Mouse (Mus musculus) intestine, postnatal 0 days (tissue): ENCODE data around the gene Colq. TPM values are rescaled to one million over a fixed set of nuclear protein-coding genes. Genes with fewer than 3 reads are reported as not detected.

Source experiments
- ATAC-seq: fragments of 200-750 bp; cut with Nextera tagmentation; 2 replicates; pipeline ENCODE4 v1.8.0; 2017; ENCODE audit warnings: mild to moderate bottlenecking, moderate TSS enrichment, moderate library complexity
- H3K27ac ChIP-seq: fragments of 300-500 bp; sonication (generic); 2 replicates; pipeline ENCODE4 v1.5.1; 2014; ENCODE audit warnings: mild to moderate bottlenecking, low read depth, low read length, moderate library complexity
- H3K27me3 ChIP-seq: fragments of 300-500 bp; sonication (generic); replicated peaks from 2 replicates; pipeline ENCODE4 v1.6.1; 2014; ENCODE audit warnings: low read length, mixed read lengths; ENCODE audit not compliant: control insufficient read depth, insufficient read depth
- H3K36me3 ChIP-seq: fragments of 300-500 bp; sonication (generic); 2 replicates; pipeline ENCODE4 v1.6.1; 2014; ENCODE audit warnings: mild to moderate bottlenecking, moderate library complexity; ENCODE audit not compliant: control insufficient read depth, insufficient read depth
- H3K4me1 ChIP-seq: fragments of 300-500 bp; sonication (generic); replicated peaks from 2 replicates; pipeline ENCODE4 v1.6.1; 2014; ENCODE audit warnings: antibody characterized with exemption, low read length, mixed read lengths; ENCODE audit not compliant: control insufficient read depth, insufficient read depth
- H3K4me2 ChIP-seq: fragments of 300-500 bp; sonication (generic); replicated peaks from 2 replicates; pipeline ENCODE4 v1.6.1; 2014; ENCODE audit warnings: low read depth, mild to moderate bottlenecking, moderate library complexity
- H3K4me3 ChIP-seq: fragments of 300-500 bp; sonication (generic); 2 replicates; pipeline ENCODE4 v1.5.1; 2014; ENCODE audit warnings: low read depth, low read length
- H3K9ac ChIP-seq: fragments of 300-500 bp; sonication (generic); 2 replicates; pipeline ENCODE4 v1.6.1; 2014; ENCODE audit warnings: mild to moderate bottlenecking, low read depth, low read length
- H3K9me3 ChIP-seq: fragments of 300-500 bp; sonication (generic); 2 replicates; pipeline ENCODE4 v1.6.1; 2016; ENCODE audit warnings: mixed run types; ENCODE audit not compliant: control insufficient read depth
- CTCF ChIP-seq: sonication (generic); IDR thresholded peaks from 2 replicates; pipeline ENCODE4 v1.5.1; 2016; ENCODE audit warnings: low read depth, mild to moderate bottlenecking, control low read depth, antibody characterized with exemption, moderate library complexity
- WGBS: fragments of 180-500 bp; shearing (Covaris S2); extraction: QIAGEN DNeasy Blood & Tissue Kit; methylation state at CpG from one replicate; pipeline ENCODE4 v1.1.7; 2014; 5-methylcytosine and 5-hydroxymethylcytosine counted together
- polyA plus RNA-seq: library from polyadenylated mRNA; unstranded; fragments of >200 nt; fragmentation: Nextera tagmentation; extraction: Ambion mirVana; gene quantifications from 2 replicates; pipeline ENCODE4 v1.2.1, GENCODE M21; 2015

Gene Colq
- polyA plus RNA-seq, 1 experiment from 2014 or later, result 0.66 TPM

- no peaks in the 10 kb centered on the region for H3K4me1 ChIP-seq
- no peaks in the 10 kb centered on the region for H3K36me3 ChIP-seq
- no peaks in the 10 kb centered on the region for H3K9me3 ChIP-seq
- H3K4me3 ChIP-seq, result no peak overlapping the region
- TF ChIP-seq CTCF, result no peak
- no peaks in the 10 kb centered on the region for H3K27me3 ChIP-seq
- no peak overlapping the region for H3K4me2 ChIP-seq
- 47% methylated on average over 9 of the region's 9 CpGs for WGBS
- no peak for ATAC-seq
- no peak overlapping the region for H3K9ac ChIP-seq
- H3K27ac ChIP-seq, result no peak overlapping the region
Observed at GRCm38 (mm10) chr14:31577966-31578735, 13.0 kb downstream of the Colq start.

GRCm38 (mm10) chr14:31576846-31577697 is 14.1 kb downstream of the Colq start:
- Histone ChIP-seq H3K27ac (no peak overlapping the region), H3K4me2 (no peak overlapping the region), H3K9ac (no peak overlapping the region), H3K36me3 (no peaks in the 10 kb centered on the region), H3K27me3 (no peaks in the 10 kb centered on the region), H3K4me1 (no peaks in the 10 kb centered on the region), H3K9me3 (no peaks in the 10 kb centered on the region), H3K4me3 (no peak overlapping the region)
- TF ChIP-seq CTCF, result no peak
- 45% methylated on average over 10 of the region's 10 CpGs for WGBS
- ATAC-seq, result no peak

- H3K27ac ChIP-seq, result no peak overlapping the region
Observed at GRCm38 (mm10) chr14:31575866-31576265, 15.3 kb downstream of the Colq start.

GRCm38 (mm10) chr14:31574903-31575665 is 16.1 kb downstream of the Colq start:
- no peaks in the 10 kb centered on the region for H3K9me3 ChIP-seq
- H3K9ac ChIP-seq, result no peak overlapping the region
- H3K36me3 ChIP-seq, result no peaks in the 10 kb centered on the region
- no peak for ATAC-seq
- no peaks in the 10 kb centered on the region for H3K27me3 ChIP-seq
- H3K4me3 ChIP-seq, result no peak overlapping the region
- no peak overlapping the region for H3K4me2 ChIP-seq
- H3K4me1 ChIP-seq, result no peaks in the 10 kb centered on the region
- no peak for TF ChIP-seq CTCF
- H3K27ac ChIP-seq, result no peak overlapping the region
- WGBS, result 88% methylated on average over 18 of the region's 18 CpGs

More at GRCm38 (mm10) chr14:31575866-31576265, 15.3 kb downstream of the Colq start:
- no peak overlapping the region for H3K9ac ChIP-seq
- H3K36me3 ChIP-seq, result no peaks in the 10 kb centered on the region
- no peak for TF ChIP-seq CTCF
- WGBS, result 70% methylated on average over 9 of the region's 9 CpGs
- H3K27me3 ChIP-seq, result no peaks in the 10 kb centered on the region
- H3K4me1 ChIP-seq, result no peaks in the 10 kb centered on the region
- H3K4me3 ChIP-seq, result no peak overlapping the region
- H3K9me3 ChIP-seq, result no peaks in the 10 kb centered on the region
- H3K4me2 ChIP-seq, result no peak overlapping the region
- no peak for ATAC-seq

GRCm38 (mm10) chr14:31572561-31573175 is 18.5 kb downstream of the Colq start:
- WGBS, result 64% methylated on average over 9 of the region's 9 CpGs
- Histone ChIP-seq H3K9me3 (no peaks in the 10 kb centered on the region), H3K4me1 (no peaks in the 10 kb centered on the region), H3K4me3 (no peak overlapping the region), H3K4me2 (no peak overlapping the region), H3K27me3 (no peaks in the 10 kb centered on the region), H3K36me3 (no peaks in the 10 kb centered on the region), H3K9ac (no peak overlapping the region), H3K27ac (no peak overlapping the region)
- no peak for TF ChIP-seq CTCF
- no peak for ATAC-seq
